In the genomic region with DNA sequence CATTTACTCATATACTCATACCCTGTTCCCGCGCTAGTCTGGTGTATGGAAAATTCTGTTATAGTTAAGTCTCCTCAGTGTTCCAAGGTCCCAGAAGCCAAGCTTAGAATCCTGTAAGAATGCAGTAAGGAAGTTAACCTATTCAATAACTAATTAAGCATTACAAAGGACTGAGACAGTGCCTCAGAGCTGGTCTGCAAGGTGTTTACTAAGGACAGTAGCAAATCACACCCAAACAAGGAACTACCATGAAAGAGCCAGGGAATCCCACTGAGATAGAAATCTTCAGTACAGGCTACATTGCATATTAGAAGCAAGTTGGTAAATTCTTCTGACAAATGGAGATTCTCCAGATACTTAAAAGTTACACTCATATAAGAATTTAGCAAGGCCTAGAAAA, we compare ENCODE assay signal across 3 mouse cellular contexts.
DNase-seq lines count a peak whose midpoint lies in the region.

No protein-coding gene starts in this region.

- DNase-seq in ES-CJ7 (ENCODE audit: low read depth, low spot score) (peak; percentile 51), R1 (ENCODE audit: low read depth, low spot score) (peak; percentile 71), ZHBTc4 (ENCODE audit: low read depth, low spot score) (peak; percentile 39)
